Mouse (Mus musculus): ENCODE measurements around the gene Lclat1. TPM values are rescaled to one million over a fixed set of nuclear protein-coding genes. Genes with fewer than 3 reads are reported as not detected.

Lclat1 gene
- total and polyA plus RNA-seq, 3 experiments: 9.6 to 10.5 TPM; not detected in 1

DNA sequence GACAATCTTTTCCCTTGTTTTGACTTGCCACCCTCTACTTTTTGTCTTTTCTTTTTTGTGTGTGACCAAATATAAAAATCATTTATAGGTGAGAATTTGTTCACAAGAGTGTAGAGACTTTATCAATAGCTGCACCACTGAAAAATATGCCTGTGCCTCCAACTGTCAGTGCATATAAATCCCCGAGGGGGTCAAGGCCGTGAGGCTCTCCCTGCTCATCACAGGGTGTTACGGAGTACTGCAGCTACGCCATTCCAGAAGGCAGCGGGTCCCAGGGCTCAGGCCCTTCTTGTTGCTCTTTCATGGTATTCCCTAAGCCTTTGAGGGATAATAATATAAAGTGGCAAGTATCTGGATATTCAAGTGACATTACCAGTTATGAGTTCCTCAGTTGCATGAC, 62.4 kb downstream of the Lclat1 start:
- H3K79me2 ChIP-seq (ENCODE audit: control insufficient read depth, insufficient read depth, low read length, poor library complexity): no peaks in the 10 kb centered on the region
- H3K4me3 ChIP-seq (ENCODE audit: control insufficient read depth in 1 of 2, insufficient read depth in 1 of 2, low read depth in 2 of 2, low read length in 2 of 2): no peak overlapping the region
- H3K9me3 ChIP-seq (replicated peaks; ENCODE audit: insufficient read depth, low read length): no peaks in the 10 kb centered on the region
- H3K27me3 ChIP-seq (ENCODE audit: control insufficient read depth in 1 of 2, insufficient read depth in 2 of 2, low read length in 2 of 2): no peaks in the 10 kb centered on the region
- H3K9ac ChIP-seq (ENCODE audit: control insufficient read depth, low read depth, low read length, poor library complexity, severe bottlenecking): no peak overlapping the region
- no peak overlapping the region for H3K27ac ChIP-seq (ENCODE audit: control insufficient read depth, low read depth, low read length)
- H3K36me3 ChIP-seq (ENCODE audit: control insufficient read depth in 1 of 2, insufficient read depth in 2 of 2, low read length in 2 of 2): no peaks in the 10 kb centered on the region
- no peak for DNase-seq (ENCODE audit: low read depth, low spot score)
- TF ChIP-seq GATA1 (IDR thresholded peaks at IDR 0.05; ENCODE audit: low read depth, low read length) (no peak), USF1 (IDR thresholded peaks at IDR 0.05; ENCODE audit: low read depth, low read length) (no peak), RAD21 (IDR thresholded peaks at IDR 0.05; ENCODE audit: low read depth, low read length) (no peak), MAX (IDR thresholded peaks at IDR 0.05; ENCODE audit: low read length) (no peak), UBTF (IDR thresholded peaks at IDR 0.05; ENCODE audit: borderline replicate concordance, insufficient read depth, low read depth, low read length) (no peak), GABPA (IDR thresholded peaks at IDR 0.05; ENCODE audit: low read depth, low read length) (no peak), NRF1 (IDR thresholded peaks at IDR 0.05; ENCODE audit: insufficient read depth, low read depth, low read length, poor library complexity, severe bottlenecking) (no peak)
- no peaks in the 10 kb centered on the region for H3K4me1 ChIP-seq (ENCODE audit: control insufficient read depth in 1 of 2, insufficient read depth in 2 of 2, low read length in 2 of 2)

DNA sequence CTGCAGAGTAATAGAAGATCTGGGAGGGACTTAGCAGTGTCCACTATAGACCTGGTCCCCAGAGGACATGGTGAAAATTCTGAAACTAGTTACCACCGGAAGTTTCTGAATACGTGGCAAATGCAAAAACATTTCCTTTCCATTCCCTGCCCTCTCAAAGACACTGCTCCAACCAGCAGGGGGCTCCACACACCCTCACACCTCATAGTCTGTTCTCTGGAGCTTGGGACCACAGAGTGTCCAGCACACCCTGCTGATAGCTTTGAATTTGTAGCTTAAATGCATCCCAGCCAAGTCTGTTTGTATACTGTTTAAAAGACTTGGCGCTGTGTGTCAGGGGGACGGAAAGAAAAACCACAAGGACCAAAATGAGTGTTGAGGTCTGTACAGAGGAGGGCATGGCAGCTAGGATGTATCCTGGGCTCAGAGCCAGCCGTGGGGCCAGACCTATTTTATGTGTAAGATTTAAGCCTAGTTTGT, 66.3 kb downstream of the Lclat1 start:
- H3K9ac ChIP-seq (ENCODE audit: control insufficient read depth, low read depth, low read length, poor library complexity, severe bottlenecking): no peak overlapping the region

DNA sequence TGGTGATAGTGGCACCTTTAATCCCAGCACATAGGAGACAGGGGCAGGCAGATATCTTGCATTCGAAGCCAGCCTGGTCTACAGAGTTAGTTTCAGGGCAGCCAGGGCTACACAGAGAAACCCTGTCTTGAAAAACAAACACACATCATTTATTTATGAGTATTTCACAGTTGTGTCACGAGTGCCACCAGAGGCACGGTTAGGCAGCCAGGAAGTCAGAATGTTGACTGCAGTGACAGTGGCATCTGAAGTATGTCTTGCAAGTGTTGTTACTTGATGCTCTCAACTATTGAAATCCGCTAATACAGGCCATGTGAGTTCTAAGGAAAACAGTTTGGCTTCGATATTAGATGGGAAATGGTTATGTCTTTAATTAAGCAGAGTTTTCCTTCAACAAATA, 67.9 kb downstream of the Lclat1 start:
- no peak for DNase-seq (ENCODE audit: low read depth, low spot score)
- Histone ChIP-seq H3K79me2 (ENCODE audit: control insufficient read depth, insufficient read depth, low read length, poor library complexity) (no peaks in the 10 kb centered on the region), H3K9me3 (replicated peaks; ENCODE audit: insufficient read depth, low read length) (no peaks in the 10 kb centered on the region), H3K4me3 (ENCODE audit: control insufficient read depth in 1 of 2, insufficient read depth in 1 of 2, low read depth in 2 of 2, low read length in 2 of 2) (no peak overlapping the region), H3K36me3 (ENCODE audit: control insufficient read depth in 1 of 2, insufficient read depth in 2 of 2, low read length in 2 of 2) (peaks cover 0 to 1% of the 10 kb centered on the region in 2 experiments; a peak in 1 of 4 replicates), H3K27ac (ENCODE audit: control insufficient read depth, low read depth, low read length) (no peak overlapping the region), H3K4me1 (ENCODE audit: control insufficient read depth in 1 of 2, insufficient read depth in 2 of 2, low read length in 2 of 2) (no peaks in the 10 kb centered on the region), H3K9ac (ENCODE audit: control insufficient read depth, low read depth, low read length, poor library complexity, severe bottlenecking) (no peak overlapping the region), H3K27me3 (ENCODE audit: control insufficient read depth in 1 of 2, insufficient read depth in 2 of 2, low read length in 2 of 2) (no peaks in the 10 kb centered on the region)
- TF ChIP-seq USF1 (IDR thresholded peaks at IDR 0.05; ENCODE audit: low read depth, low read length) (no peak), CHD2 (IDR thresholded peaks at IDR 0.05; ENCODE audit: low read length) (no peak), TCF12 (IDR thresholded peaks at IDR 0.05; ENCODE audit: low read depth, low read length) (no peak), ZKSCAN1 (IDR thresholded peaks at IDR 0.05; ENCODE audit: low read depth, low read length) (no peak), MAX (IDR thresholded peaks at IDR 0.05; ENCODE audit: low read length) (no peak), MYC (IDR thresholded peaks at IDR 0.05; ENCODE audit: low read depth, low read length) (no peak), JUND (IDR thresholded peaks at IDR 0.05; ENCODE audit: low read depth, low read length) (no peak), ZC3H11A (IDR thresholded peaks at IDR 0.05; ENCODE audit: low read depth, low read length) (no peak), GATA1 (IDR thresholded peaks at IDR 0.05; ENCODE audit: low read depth, low read length) (no peak), MXI1 (IDR thresholded peaks at IDR 0.05; ENCODE audit: low read depth, low read length) (no peak)

More for the DNA sequence above, 66.3 kb downstream of the Lclat1 start:
- Histone ChIP-seq H3K9me3 (replicated peaks; ENCODE audit: insufficient read depth, low read length) (no peaks in the 10 kb centered on the region), H3K79me2 (ENCODE audit: control insufficient read depth, insufficient read depth, low read length, poor library complexity) (no peaks in the 10 kb centered on the region), H3K27ac (ENCODE audit: control insufficient read depth, low read depth, low read length) (no peak overlapping the region), H3K36me3 (ENCODE audit: control insufficient read depth in 1 of 2, insufficient read depth in 2 of 2, low read length in 2 of 2) (peaks cover 0 to 1% of the 10 kb centered on the region in 2 experiments; a peak in 1 of 4 replicates), H3K27me3 (ENCODE audit: control insufficient read depth in 1 of 2, insufficient read depth in 2 of 2, low read length in 2 of 2) (no peaks in the 10 kb centered on the region), H3K4me1 (ENCODE audit: control insufficient read depth in 1 of 2, insufficient read depth in 2 of 2, low read length in 2 of 2) (no peaks in the 10 kb centered on the region), H3K4me3 (ENCODE audit: control insufficient read depth in 1 of 2, insufficient read depth in 1 of 2, low read depth in 2 of 2, low read length in 2 of 2) (no peak overlapping the region)
- TF ChIP-seq SIN3A (IDR thresholded peaks at IDR 0.05; ENCODE audit: low read length) (no peak), SMC3 (IDR thresholded peaks at IDR 0.05; ENCODE audit: low read depth, low read length) (peak; percentile 63), RAD21 (IDR thresholded peaks at IDR 0.05; ENCODE audit: low read depth, low read length) (peak; percentile 36), MAFK (IDR thresholded peaks at IDR 0.05; ENCODE audit: borderline replicate concordance, low read depth, low read length) (no peak), CTCF (IDR thresholded peaks at IDR 0.05 in 2 of 3, conservative IDR thresholded peaks at IDR 0.05 in 1 of 3; ENCODE audit: control insufficient read depth in 1 of 3, insufficient read depth in 1 of 3, low read depth in 2 of 3, low read length in 3 of 3, poor library complexity in 1 of 3, severe bottlenecking in 1 of 3) (peak; percentile 62 to 78 (median 63)), USF1 (IDR thresholded peaks at IDR 0.05; ENCODE audit: low read depth, low read length) (no peak), TBP (IDR thresholded peaks at IDR 0.05; ENCODE audit: low read depth, low read length) (no peak)
- DNase-seq (ENCODE audit: low read depth, low spot score): peak; percentile 42

Measured in MEL (cell line).